Mouse (Mus musculus): ENCODE measurements around the gene A830005F24Rik. TPM values are rescaled to one million over a fixed set of nuclear protein-coding genes. Genes with fewer than 3 reads are reported as not detected.

A830005F24Rik gene
- polyA plus RNA-seq, 2 experiments: 0.35 to 0.43 TPM

DNA sequence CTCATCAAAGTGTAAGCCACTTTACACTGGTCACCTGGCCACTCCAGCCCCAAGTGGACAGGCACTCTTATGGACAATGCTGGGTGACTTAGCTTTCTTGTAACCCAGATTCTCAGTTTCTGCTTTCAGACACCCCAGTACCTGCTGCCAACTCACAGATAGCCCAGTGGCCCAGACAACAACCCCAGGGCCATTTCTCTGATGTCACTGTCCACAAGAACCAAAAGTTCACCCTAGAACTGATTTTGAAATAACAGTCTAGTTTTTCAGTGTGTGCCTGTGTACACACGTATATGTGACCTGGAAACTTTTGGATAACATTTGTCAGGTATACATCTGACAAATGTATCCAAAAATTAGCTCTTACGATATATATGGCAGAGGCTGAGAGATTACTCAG lies 48.1 kb downstream of the A830005F24Rik start:
- H3K4me2 ChIP-seq (ENCODE audit: low read depth): no peak overlapping the region
- TF ChIP-seq EP300 (IDR thresholded peaks at IDR 0.05; ENCODE audit: low read depth) (no peak), CTCF (IDR thresholded peaks at IDR 0.05; ENCODE audit: low read depth) (no peak)
- no peaks in the 10 kb centered on the region for H3K9me3 ChIP-seq (ENCODE audit: control insufficient read depth, low read length)
- WGBS (ENCODE audit: insufficient replicate concordance): 71% methylated on average over 2 of the region's 2 CpGs
- H3K27me3 ChIP-seq (ENCODE audit: control insufficient read depth, insufficient read depth, low read length): no peaks in the 10 kb centered on the region
- H3K9ac ChIP-seq (replicated peaks): no peak overlapping the region
- H3K36me3 ChIP-seq (replicated peaks; ENCODE audit: control insufficient read depth, insufficient read depth, low read depth): no peaks in the 10 kb centered on the region
- DNase-seq (ENCODE audit: low read depth in 3 of 3, low spot score in 3 of 3): no peak
- no peak overlapping the region for H3K27ac ChIP-seq
- no peaks in the 10 kb centered on the region for H3K4me1 ChIP-seq (replicated peaks; ENCODE audit: control insufficient read depth in 2 of 2, insufficient read depth in 2 of 2, low read length in 1 of 2)
- H3K4me3 ChIP-seq (ENCODE audit: insufficient read depth in 1 of 2, low read depth in 2 of 2, low read length in 2 of 2): no peak overlapping the region
- no peak for ATAC-seq (ENCODE audit: insufficient read depth)

DNA sequence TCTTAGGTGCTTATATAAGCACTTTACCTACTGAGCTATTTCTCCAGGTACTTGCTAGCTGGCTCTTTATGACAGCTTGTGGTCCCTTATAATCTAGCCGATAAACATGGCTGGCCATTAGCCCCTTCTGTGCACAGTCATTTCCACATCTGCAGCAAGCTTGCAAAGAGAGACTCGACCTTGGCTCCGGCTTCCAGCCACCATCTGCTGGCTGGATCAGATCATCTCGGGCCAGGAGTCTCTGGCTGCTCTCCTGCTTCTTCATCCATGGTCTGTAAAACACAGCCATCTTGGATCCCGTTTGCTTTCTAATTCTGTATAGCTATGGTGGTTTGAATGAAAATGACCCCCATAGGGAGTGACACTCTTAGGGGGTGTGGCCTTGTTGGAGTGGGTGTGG lies 49.0 kb downstream of the A830005F24Rik start:
- WGBS (ENCODE audit: insufficient replicate concordance): 66% methylated on average over 5 of the region's 5 CpGs

More for the DNA sequence above, 49.0 kb downstream of the A830005F24Rik start:
- H3K36me3 ChIP-seq (replicated peaks; ENCODE audit: control insufficient read depth, insufficient read depth, low read depth): no peaks in the 10 kb centered on the region
- no peaks in the 10 kb centered on the region for H3K27me3 ChIP-seq (ENCODE audit: control insufficient read depth, insufficient read depth, low read length)
- no peak overlapping the region for H3K4me2 ChIP-seq (ENCODE audit: low read depth)
- H3K27ac ChIP-seq: no peak overlapping the region
- TF ChIP-seq CTCF (IDR thresholded peaks at IDR 0.05; ENCODE audit: low read depth): no peak
- H3K4me3 ChIP-seq (ENCODE audit: insufficient read depth in 1 of 2, low read depth in 2 of 2, low read length in 2 of 2): no peak overlapping the region
- ATAC-seq (ENCODE audit: insufficient read depth): no peak
- no peak for DNase-seq (ENCODE audit: low read depth in 3 of 3, low spot score in 3 of 3)
- H3K4me1 ChIP-seq (replicated peaks; ENCODE audit: control insufficient read depth in 2 of 2, insufficient read depth in 2 of 2, low read length in 1 of 2): no peaks in the 10 kb centered on the region
- H3K9me3 ChIP-seq (ENCODE audit: control insufficient read depth, low read length): no peaks in the 10 kb centered on the region
- H3K9ac ChIP-seq (replicated peaks): no peak overlapping the region

MicroRNAs within 50 kb of the gene (microRNA counts, 519-probe panel; counts per million panel counts)
- microRNA mmu-let-7a (9,171 counts per million, percentile 93 among the panel's probes with 10 or more counts), microRNA mmu-let-7d (8,094 counts per million, percentile 85 among the panel's probes with 10 or more counts), microRNA mmu-let-7f (7,717 counts per million, percentile 77 among the panel's probes with 10 or more counts)

Small RNA genes within 50 kb of the gene (microRNA-seq; reads per million reads assigned to microRNA genes)
- gene Gm24111: not detected
- 145 reads per million, percentile 52 among the genes with 10 or more reads in this experiment for gene Mirlet7a-1
- gene Mirlet7d: 6,088 reads per million, percentile 89 among the genes with 10 or more reads in this experiment
- not detected for gene Mirlet7f-1

Other genes starting within 250 kb of the A830005F24Rik start
- gene Zfp169, start 119 bp upstream of the A830005F24Rik start, polyA plus RNA-seq (2012; rRNA removed): 1.8 and 2.1 TPM in 2 replicates
- 0.86 and 0.87 TPM in 2 replicates for gene Zfp169, start 119 bp upstream of the A830005F24Rik start, polyA plus RNA-seq (2014; fragmentation: Nextera tagmentation; extraction: Ambion mirVana)
- gene Ptpdc1, start 112.1 kb downstream of the A830005F24Rik start, polyA plus RNA-seq (2012; rRNA removed): 0.21 and 0.33 TPM in 2 replicates
- gene Ptpdc1, start 112.1 kb downstream of the A830005F24Rik start, polyA plus RNA-seq (2014; fragmentation: Nextera tagmentation; extraction: Ambion mirVana): 0.27 and 0.40 TPM in 2 replicates
- gene Barx1, start 149.4 kb downstream of the A830005F24Rik start, polyA plus RNA-seq (2012; rRNA removed): 0.49 and 0.64 TPM in 2 replicates
- 0.11 and 0.25 TPM in 2 replicates for gene Barx1, start 149.4 kb downstream of the A830005F24Rik start, polyA plus RNA-seq (2014; fragmentation: Nextera tagmentation; extraction: Ambion mirVana)

Data from liver, embryonic 14.5 days (tissue).